Mouse (Mus musculus): ENCODE data around the gene Calhm5. TPM values are rescaled to one million over a fixed set of nuclear protein-coding genes. Genes with fewer than 3 reads are reported as not detected.
A peak's percentile ranks its signal among the peaks of the same experiment; 100 is the strongest.

The Calhm5 gene
- polyA plus RNA-seq, 1 experiment from 2014 or later: 1.1 TPM

DNA sequence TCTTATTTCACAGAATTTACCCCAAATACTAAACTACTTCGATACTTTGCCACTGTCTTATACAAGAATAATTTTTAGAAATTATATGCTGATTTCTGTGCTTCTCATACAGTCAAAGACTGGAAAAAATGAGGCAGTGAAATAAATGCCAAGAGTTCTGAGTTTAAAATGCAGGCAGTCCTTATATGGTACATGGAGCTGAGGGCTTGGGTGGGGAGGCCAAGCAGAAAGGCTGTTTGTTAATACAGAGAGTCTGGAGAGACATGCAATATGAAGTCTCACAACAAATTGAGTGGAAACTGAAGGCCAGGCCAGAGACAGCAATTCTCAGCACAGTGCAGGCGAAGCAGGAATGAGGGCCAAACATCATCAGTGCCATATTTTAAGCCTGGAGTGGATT is 7.8 kb downstream of the Calhm5 start:
- 79% methylated on average over 2 of the region's 2 CpGs for WGBS

DNA sequence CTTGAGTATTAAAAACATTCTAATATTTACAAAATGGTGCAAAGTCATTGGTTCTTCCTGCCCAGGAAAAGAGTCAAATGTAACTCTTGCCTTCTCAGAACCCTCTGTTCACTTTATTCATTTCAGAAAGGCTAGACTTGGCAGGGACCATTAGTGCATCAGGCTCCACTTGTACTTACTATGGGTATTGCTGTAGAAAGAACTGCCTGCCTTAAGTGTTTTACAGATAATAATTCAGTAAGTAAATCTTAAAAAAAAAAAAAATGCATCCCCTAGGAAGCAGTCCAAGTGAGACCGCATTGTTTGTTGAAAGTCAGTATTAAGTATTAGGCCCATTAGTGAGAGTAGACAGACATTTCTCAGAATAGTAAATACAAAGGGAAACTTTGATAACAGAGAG is 9.8 kb downstream of the Calhm5 start:
- Histone ChIP-seq H3K27ac (ENCODE audit: low read depth, low read length) (no peak overlapping the region), H3K4me1 (replicated peaks; ENCODE audit: control insufficient read depth, insufficient read depth, low read length) (no peaks in the 10 kb centered on the region), H3K9ac (ENCODE audit: low read depth, low read length) (no peak overlapping the region), H3K4me2 (replicated peaks; ENCODE audit: low read depth) (no peak overlapping the region), H3K9me3 (ENCODE audit: control insufficient read depth) (no peaks in the 10 kb centered on the region), H3K4me3 (ENCODE audit: low read depth, low read length) (no peak overlapping the region), H3K27me3 (replicated peaks; ENCODE audit: control insufficient read depth, insufficient read depth, low read length) (no peaks in the 10 kb centered on the region), H3K36me3 (ENCODE audit: control insufficient read depth, insufficient read depth) (no peaks in the 10 kb centered on the region)
- ATAC-seq: no peak
- 76% methylated on average over 1 of the region's 1 CpGs for WGBS
- no peak for TF ChIP-seq CTCF (IDR thresholded peaks at IDR 0.05; ENCODE audit: low read depth)

More for the DNA sequence above, 7.8 kb downstream of the Calhm5 start:
- H3K27me3 ChIP-seq (replicated peaks; ENCODE audit: control insufficient read depth, insufficient read depth, low read length): no peaks in the 10 kb centered on the region
- H3K9me3 ChIP-seq (ENCODE audit: control insufficient read depth): no peaks in the 10 kb centered on the region
- no peak overlapping the region for H3K27ac ChIP-seq (ENCODE audit: low read depth, low read length)
- no peak overlapping the region for H3K4me2 ChIP-seq (replicated peaks; ENCODE audit: low read depth)
- H3K4me3 ChIP-seq (ENCODE audit: low read depth, low read length): no peak overlapping the region
- H3K4me1 ChIP-seq (replicated peaks; ENCODE audit: control insufficient read depth, insufficient read depth, low read length): no peaks in the 10 kb centered on the region
- no peak for ATAC-seq
- no peaks in the 10 kb centered on the region for H3K36me3 ChIP-seq (ENCODE audit: control insufficient read depth, insufficient read depth)
- no peak overlapping the region for H3K9ac ChIP-seq (ENCODE audit: low read depth, low read length)
- no peak for TF ChIP-seq CTCF (IDR thresholded peaks at IDR 0.05; ENCODE audit: low read depth)

DNA sequence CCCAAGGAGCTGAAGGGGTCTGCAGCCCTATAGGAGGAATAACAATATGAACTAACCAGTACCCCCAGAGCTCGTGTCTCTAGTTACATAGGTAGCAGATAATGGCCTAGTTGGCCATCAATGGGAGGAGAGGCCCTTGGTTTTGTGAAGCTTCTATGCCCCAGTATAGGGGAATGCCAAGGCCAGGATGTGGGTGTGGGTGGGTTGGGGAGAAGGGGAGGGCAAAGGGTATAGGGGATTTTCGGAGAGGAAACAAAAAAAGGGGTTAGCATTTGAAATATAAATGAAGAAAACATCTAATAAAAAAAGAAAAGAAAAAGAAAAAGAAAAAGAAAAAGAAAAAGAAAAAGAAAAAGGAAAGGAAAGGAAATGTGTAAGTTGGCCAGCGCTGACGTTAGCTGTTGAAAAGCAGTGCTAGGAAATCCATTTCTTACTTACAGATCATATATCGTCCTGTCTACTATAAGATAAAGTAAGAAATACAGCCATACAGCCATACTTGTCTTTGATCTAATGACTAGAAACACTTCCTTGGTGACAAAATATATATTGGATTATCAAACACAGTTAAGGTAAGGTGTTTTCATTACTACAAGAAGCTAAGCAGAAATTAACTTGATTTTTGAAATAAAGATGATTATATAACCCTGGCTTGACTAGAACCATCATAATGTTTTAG is 21.7 kb downstream of the Calhm5 start:
- no peak overlapping the region for H3K27ac ChIP-seq (ENCODE audit: low read depth, low read length)
- WGBS: 82% methylated on average over 5 of the region's 5 CpGs
- H3K4me3 ChIP-seq (ENCODE audit: low read depth, low read length): no peak overlapping the region
- TF ChIP-seq CTCF (IDR thresholded peaks at IDR 0.05; ENCODE audit: low read depth): no peak
- no peaks in the 10 kb centered on the region for H3K27me3 ChIP-seq (replicated peaks; ENCODE audit: control insufficient read depth, insufficient read depth, low read length)
- H3K9ac ChIP-seq (ENCODE audit: low read depth, low read length): no peak overlapping the region
- no peaks in the 10 kb centered on the region for H3K4me1 ChIP-seq (replicated peaks; ENCODE audit: control insufficient read depth, insufficient read depth, low read length)
- no peaks in the 10 kb centered on the region for H3K36me3 ChIP-seq (ENCODE audit: control insufficient read depth, insufficient read depth)
- no peak for ATAC-seq
- H3K4me2 ChIP-seq (replicated peaks; ENCODE audit: low read depth): no peak overlapping the region
- H3K9me3 ChIP-seq (ENCODE audit: control insufficient read depth): no peaks in the 10 kb centered on the region

DNA sequence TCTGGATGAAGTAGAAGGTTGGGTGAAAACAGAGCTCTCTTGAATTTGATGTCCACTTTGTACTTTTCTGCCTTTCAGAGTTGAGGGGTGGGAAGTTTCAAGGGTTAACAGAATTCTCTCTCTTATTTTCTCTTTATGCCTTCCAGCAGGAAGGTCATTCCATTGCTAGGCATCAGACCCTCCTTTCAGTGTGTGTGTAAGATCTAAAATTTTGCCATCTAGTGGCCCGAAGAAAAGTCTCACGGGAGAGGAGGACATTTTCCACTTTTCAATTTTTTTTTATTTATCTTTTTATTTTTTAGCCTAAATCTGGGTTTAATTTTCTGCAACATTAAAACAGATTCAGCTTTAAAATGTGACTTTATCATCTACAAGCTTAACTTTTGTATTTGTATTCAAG is 24.7 kb downstream of the Calhm5 start:
- no peak overlapping the region for H3K4me3 ChIP-seq (ENCODE audit: low read depth, low read length)
- H3K27me3 ChIP-seq (replicated peaks; ENCODE audit: control insufficient read depth, insufficient read depth, low read length): no peaks in the 10 kb centered on the region
- 52% methylated on average over 2 of the region's 2 CpGs for WGBS
- no peaks in the 10 kb centered on the region for H3K9me3 ChIP-seq (ENCODE audit: control insufficient read depth)
- no peak overlapping the region for H3K27ac ChIP-seq (ENCODE audit: low read depth, low read length)
- no peaks in the 10 kb centered on the region for H3K4me1 ChIP-seq (replicated peaks; ENCODE audit: control insufficient read depth, insufficient read depth, low read length)
- ATAC-seq: no peak
- no peaks in the 10 kb centered on the region for H3K36me3 ChIP-seq (ENCODE audit: control insufficient read depth, insufficient read depth)
- H3K4me2 ChIP-seq (replicated peaks; ENCODE audit: low read depth): no peak overlapping the region
- H3K9ac ChIP-seq (ENCODE audit: low read depth, low read length): no peak overlapping the region
- TF ChIP-seq CTCF (IDR thresholded peaks at IDR 0.05; ENCODE audit: low read depth): 0 out of 2 replicates have a peak, but pooled peaks have one; percentile 19

DNA sequence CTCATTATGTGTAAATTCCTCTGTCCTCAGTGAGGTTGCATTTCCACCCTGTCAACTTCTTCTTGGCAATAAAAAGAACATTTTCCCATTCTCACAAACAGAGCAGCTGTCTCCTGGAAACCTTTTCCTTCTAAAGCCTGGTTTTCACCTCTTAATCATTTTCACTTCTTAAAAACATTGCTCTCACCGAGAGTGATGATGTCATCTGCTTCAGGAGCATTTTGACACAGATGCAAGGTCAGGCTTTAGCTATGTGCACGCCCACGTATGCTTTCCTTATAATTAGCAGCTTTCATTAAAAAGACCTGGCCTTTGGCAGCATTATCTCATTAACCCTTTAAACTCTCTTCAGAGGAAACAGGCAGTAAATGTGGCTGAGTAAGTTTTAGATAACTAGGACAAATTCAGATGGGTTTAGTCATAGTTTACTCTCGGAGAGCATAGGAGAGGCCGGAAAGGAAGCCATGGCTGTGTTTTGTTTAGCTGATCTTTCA is 25.3 kb downstream of the Calhm5 start:
- Histone ChIP-seq H3K9ac (ENCODE audit: low read depth, low read length) (no peak overlapping the region), H3K9me3 (ENCODE audit: control insufficient read depth) (no peaks in the 10 kb centered on the region), H3K27ac (ENCODE audit: low read depth, low read length) (no peak overlapping the region), H3K4me1 (replicated peaks; ENCODE audit: control insufficient read depth, insufficient read depth, low read length) (no peaks in the 10 kb centered on the region), H3K4me2 (replicated peaks; ENCODE audit: low read depth) (no peak overlapping the region), H3K4me3 (ENCODE audit: low read depth, low read length) (no peak overlapping the region), H3K27me3 (replicated peaks; ENCODE audit: control insufficient read depth, insufficient read depth, low read length) (no peaks in the 10 kb centered on the region), H3K36me3 (ENCODE audit: control insufficient read depth, insufficient read depth) (no peaks in the 10 kb centered on the region)
- no peak for ATAC-seq
- 31% methylated on average over 5 of the region's 5 CpGs for WGBS
- no peak for TF ChIP-seq CTCF (IDR thresholded peaks at IDR 0.05; ENCODE audit: low read depth)

DNA sequence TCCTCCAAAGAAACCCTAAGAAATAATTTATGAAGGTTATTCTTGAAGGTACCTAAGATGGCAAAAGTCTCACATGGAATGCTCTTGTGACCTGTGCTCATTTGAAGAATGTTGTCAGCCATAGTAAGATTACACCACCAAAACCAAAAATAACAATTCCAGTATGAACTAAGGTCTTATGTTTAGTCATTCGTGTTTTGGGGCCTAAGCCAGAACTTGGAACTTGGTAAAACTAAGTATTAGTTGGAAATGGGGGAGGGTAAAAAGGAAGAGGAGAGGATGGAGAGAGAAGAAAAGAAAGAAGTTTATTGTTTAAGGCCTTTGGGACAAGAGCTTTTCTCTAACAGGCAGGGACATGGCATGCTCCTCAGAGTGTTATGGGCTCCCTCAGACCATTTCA is 26.7 kb downstream of the Calhm5 start:
- no peaks in the 10 kb centered on the region for H3K4me1 ChIP-seq (replicated peaks; ENCODE audit: control insufficient read depth, insufficient read depth, low read length)
- H3K4me2 ChIP-seq (replicated peaks; ENCODE audit: low read depth): no peak overlapping the region
- no peak overlapping the region for H3K27ac ChIP-seq (ENCODE audit: low read depth, low read length)
- H3K27me3 ChIP-seq (replicated peaks; ENCODE audit: control insufficient read depth, insufficient read depth, low read length): no peaks in the 10 kb centered on the region
- no peak overlapping the region for H3K9ac ChIP-seq (ENCODE audit: low read depth, low read length)
- TF ChIP-seq CTCF (IDR thresholded peaks at IDR 0.05; ENCODE audit: low read depth): no peak
- no peak for ATAC-seq
- H3K4me3 ChIP-seq (ENCODE audit: low read depth, low read length): no peak overlapping the region
- 77% methylated on average over 1 of the region's 1 CpGs for WGBS
- H3K36me3 ChIP-seq (ENCODE audit: control insufficient read depth, insufficient read depth): no peaks in the 10 kb centered on the region
- H3K9me3 ChIP-seq (ENCODE audit: control insufficient read depth): no peaks in the 10 kb centered on the region
